Mouse (Mus musculus): Measurements from ENCODE around the gene Olfr658. TPM values are rescaled to one million over a fixed set of nuclear protein-coding genes. Genes with fewer than 3 reads are reported as not detected.

Gene Olfr658
- 0.28 and 0.37 TPM in 2 replicates for polyA plus RNA-seq (2015; fragmentation: Nextera tagmentation; extraction: Ambion mirVana)

GRCm38 (mm10) chr7:104646841-104647482 lies at the start of gene Olfr658:
Gene Olfr658 (minus strand): TSS chr7:104647305.

GRCm38 (mm10) chr7:104686201-104686600 lies 39.1 kb upstream of the Olfr658 start, which contains the start of gene Olfr661:
Gene Olfr661 (plus strand): TSS chr7:104686501.

GRCm38 (mm10) chr7:104666453-104666852 lies 19.3 kb upstream of the Olfr658 start, which contains the start of gene Olfr659:
Gene Olfr659 (plus strand): TSS chr7:104666753.

GRCm38 (mm10) chr7:104624494-104624893 lies 22.6 kb downstream of the Olfr658 start, which contains the start of gene Olfr657:
Gene Olfr657 (plus strand): TSS chr7:104624794.

GRCm38 (mm10) chr7:104613655-104614054 lies 33.5 kb downstream of the Olfr658 start, which contains the start of gene Olfr656:
Gene Olfr656 (plus strand): TSS chr7:104613955.

GRCm38 (mm10) chr7:104601679-104602078 lies 45.4 kb downstream of the Olfr658 start, which contains the start of gene Olfr655:
Gene Olfr655 (minus strand): TSS chr7:104601779.

Other genes with a start within 250 kb of the Olfr658 start
- gene Trim30c, start 246.5 kb downstream of the Olfr658 start, polyA plus RNA-seq (2015; fragmentation: Nextera tagmentation; extraction: Ambion mirVana), result 0.13 and 0.17 TPM in 2 replicates
- gene Trim30a, start 182.1 kb downstream of the Olfr658 start, polyA plus RNA-seq (2015; fragmentation: Nextera tagmentation; extraction: Ambion mirVana), result 1.1 and 1.9 TPM in 2 replicates
- gene Trim30d, start 139.5 kb downstream of the Olfr658 start, polyA plus RNA-seq (2015; fragmentation: Nextera tagmentation; extraction: Ambion mirVana), result 1.3 and 2.0 TPM in 2 replicates
- not detected in 2 replicates for gene Olfr651, start 97.2 kb downstream of the Olfr658 start, polyA plus RNA-seq (2015; fragmentation: Nextera tagmentation; extraction: Ambion mirVana)
- gene Olfr652, start 86.4 kb downstream of the Olfr658 start, polyA plus RNA-seq (2015; fragmentation: Nextera tagmentation; extraction: Ambion mirVana), result 0.03 TPM in 1 of 2 replicates, not detected in the other
- not detected in 2 replicates for gene Olfr653, start 70.0 kb downstream of the Olfr658 start, polyA plus RNA-seq (2015; fragmentation: Nextera tagmentation; extraction: Ambion mirVana)
- gene Olfr654, start 60.3 kb downstream of the Olfr658 start, polyA plus RNA-seq (2015; fragmentation: Nextera tagmentation; extraction: Ambion mirVana), result not detected in 2 replicates
- gene Olfr655, start 45.5 kb downstream of the Olfr658 start, polyA plus RNA-seq (2015; fragmentation: Nextera tagmentation; extraction: Ambion mirVana), result not detected in 2 replicates
- not detected in 2 replicates for gene Olfr656, start 33.4 kb downstream of the Olfr658 start, polyA plus RNA-seq (2015; fragmentation: Nextera tagmentation; extraction: Ambion mirVana)
- gene Olfr657, start 22.5 kb downstream of the Olfr658 start, polyA plus RNA-seq (2015; fragmentation: Nextera tagmentation; extraction: Ambion mirVana), result not detected in 2 replicates
- not detected in 2 replicates for gene Olfr659, start 19.4 kb upstream of the Olfr658 start, polyA plus RNA-seq (2015; fragmentation: Nextera tagmentation; extraction: Ambion mirVana)
- not detected in 2 replicates for gene Olfr661, start 39.2 kb upstream of the Olfr658 start, polyA plus RNA-seq (2015; fragmentation: Nextera tagmentation; extraction: Ambion mirVana)
- not detected in 2 replicates for gene Usp17le, start 130.2 kb upstream of the Olfr658 start, polyA plus RNA-seq (2015; fragmentation: Nextera tagmentation; extraction: Ambion mirVana)
- not detected in 2 replicates for gene Usp17lb, start 195.3 kb upstream of the Olfr658 start, polyA plus RNA-seq (2015; fragmentation: Nextera tagmentation; extraction: Ambion mirVana)
- gene Usp17la, start 209.7 kb upstream of the Olfr658 start, polyA plus RNA-seq (2015; fragmentation: Nextera tagmentation; extraction: Ambion mirVana), result not detected in 2 replicates
- gene Olfr665, start 230.7 kb upstream of the Olfr658 start, polyA plus RNA-seq (2015; fragmentation: Nextera tagmentation; extraction: Ambion mirVana), result not detected in 2 replicates
- not detected in 2 replicates for gene Olfr666, start 248.6 kb upstream of the Olfr658 start, polyA plus RNA-seq (2015; fragmentation: Nextera tagmentation; extraction: Ambion mirVana)

Data from neural tube, postnatal 0 days (tissue).